Mouse (Mus musculus): ENCODE measurements around the gene Rbm12. TPM values are rescaled to one million over a fixed set of nuclear protein-coding genes. Genes with fewer than 3 reads are reported as not detected.

The Rbm12 gene
- total and polyA plus RNA-seq, 3 experiments = 9.6 to 36.5 (median 20.7) TPM

DNA sequence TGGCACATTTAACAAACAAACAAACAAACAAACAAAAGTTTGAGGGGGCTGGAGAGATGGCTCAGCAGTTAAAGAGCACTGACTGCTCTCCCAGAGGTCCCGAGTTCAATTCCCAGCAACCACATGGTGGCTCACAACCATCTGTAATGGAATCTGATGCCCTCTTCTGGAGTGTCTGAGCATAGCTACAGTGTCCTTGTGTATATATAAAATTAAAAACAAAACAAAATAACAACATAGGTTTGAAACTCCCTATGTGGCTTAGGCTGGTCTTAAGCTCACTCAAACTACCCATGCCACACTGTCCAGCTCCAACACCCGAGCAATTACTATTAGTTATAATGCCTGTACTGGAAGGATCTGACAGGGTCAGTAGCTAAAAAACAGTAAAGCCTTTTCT, 31.0 kb upstream of the Rbm12 start:
- H3K36me3 ChIP-seq (replicated peaks in 1 of 2; ENCODE audit: control insufficient read depth in 1 of 2, insufficient read depth in 1 of 2, low read length in 1 of 2) = peaks cover 33 to 49% of the 10 kb centered on the region in 2 experiments
- in situ Hi-C loops (cut with MboI; ENCODE audit: low pct_ligation_motif_present, low pct_unique_long_range_greater_than_20kb, low sequenced_read_pairs) = loop anchor here (25.0 kb wide), 1 partner anchor 306 kb away; the partner anchor contains the start of genes Eif6 and Fam83c

GRCm38 (mm10) chr2:156135695-156136094, 23.9 kb upstream of the Rbm12 start:
- H3K36me3 ChIP-seq (replicated peaks in 1 of 2; ENCODE audit: control insufficient read depth in 1 of 2, insufficient read depth in 1 of 2, low read length in 1 of 2) = peaks cover 41 to 72% of the 10 kb centered on the region in 2 experiments
- H3K9me3 ChIP-seq (replicated peaks; ENCODE audit: low read length) = no peaks in the 10 kb centered on the region
- no peak overlapping the region for H3K9ac ChIP-seq (ENCODE audit: insufficient read depth, low read depth)
- no peaks in the 10 kb centered on the region for H3K4me1 ChIP-seq (ENCODE audit: control insufficient read depth in 1 of 2, insufficient read depth in 2 of 2)
- H3K27ac ChIP-seq (ENCODE audit: insufficient read depth, low read depth) = no peak overlapping the region
- in situ Hi-C loops (cut with MboI; ENCODE audit: low pct_ligation_motif_present, low pct_unique_long_range_greater_than_20kb, low sequenced_read_pairs) = loop anchor here (10.0 to 25.0 kb wide), 2 partner anchors 171 to 298 kb away; partner anchors contain the start of genes Eif6 and Fam83c
- no peak overlapping the region for H3K4me2 ChIP-seq (ENCODE audit: insufficient read depth, low read depth, poor library complexity, severe bottlenecking)
- no peaks in the 10 kb centered on the region; the same call in 1 of the 2 replicates for H3K79me2 ChIP-seq (replicated peaks; ENCODE audit: control insufficient read depth, extremely low read depth, insufficient read depth, poor library complexity, severe bottlenecking)
- no peak for TF ChIP-seq TBP (conservative IDR thresholded peaks at IDR 0.05; ENCODE audit: low read depth, low read length)
- TF ChIP-seq ZMIZ1 (IDR thresholded peaks at IDR 0.05; ENCODE audit: low read depth, low read length) = no peak
- peak in 1 of 2 experiments; percentile 58; a peak in 2 of 4 replicates for TF ChIP-seq CTCF (conservative IDR thresholded peaks at IDR 0.05 in 1 of 2, IDR thresholded peaks at IDR 0.05 in 1 of 2; ENCODE audit: low read depth in 2 of 2, low read length in 2 of 2)
- no peak for TF ChIP-seq ZNF384 (IDR thresholded peaks at IDR 0.05; ENCODE audit: low read depth, low read length)
- TF ChIP-seq RAD21 (IDR thresholded peaks at IDR 0.05; ENCODE audit: low read depth, low read length) = peak; percentile 58
- dilution Hi-C loops (cut with MboI; ENCODE audit: extremely low pct_ligation_motif_present, extremely low pct_unique_long_range_greater_than_20kb, low sequenced_read_pairs) = no loop called here
- H3K4me3 ChIP-seq (replicated peaks in 1 of 3; ENCODE audit: low read depth in 2 of 3, low read length in 2 of 3, poor library complexity in 1 of 3) = no peak overlapping the region
- H3K27me3 ChIP-seq (replicated peaks) = no peaks in the 10 kb centered on the region
- DNase-seq (ENCODE audit: extremely low read depth) = no peak

More for the DNA sequence above, 31.0 kb upstream of the Rbm12 start:
- Histone ChIP-seq H3K27me3 (replicated peaks) (no peaks in the 10 kb centered on the region), H3K79me2 (replicated peaks; ENCODE audit: control insufficient read depth, extremely low read depth, insufficient read depth, poor library complexity, severe bottlenecking) (peaks cover 12% of the 10 kb centered on the region; the same call in 1 of the 2 replicates), H3K27ac (ENCODE audit: insufficient read depth, low read depth) (no peak overlapping the region), H3K4me3 (replicated peaks in 1 of 3; ENCODE audit: low read depth in 2 of 3, low read length in 2 of 3, poor library complexity in 1 of 3) (peak overlapping the region in 2 of 3 experiments; percentile 52 to 82), H3K4me2 (ENCODE audit: insufficient read depth, low read depth, poor library complexity, severe bottlenecking) (peak overlapping the region; percentile 98; the same call in 1 of the 2 replicates), H3K9me3 (replicated peaks; ENCODE audit: low read length) (no peaks in the 10 kb centered on the region), H3K4me1 (ENCODE audit: control insufficient read depth in 1 of 2, insufficient read depth in 2 of 2) (peaks cover 0 to 15% of the 10 kb centered on the region in 2 experiments; a peak in 2 of 4 replicates), H3K9ac (ENCODE audit: insufficient read depth, low read depth) (peak overlapping the region; percentile 69)
- no peak for TF ChIP-seq USF2 (conservative IDR thresholded peaks at IDR 0.05; ENCODE audit: low read depth, low read length)
- TF ChIP-seq EP300 (IDR thresholded peaks at IDR 0.05; ENCODE audit: low read length) = no peak
- peak in 1 of 2 experiments; percentile 33; a peak in 3 of 4 replicates for TF ChIP-seq CTCF (conservative IDR thresholded peaks at IDR 0.05 in 1 of 2, IDR thresholded peaks at IDR 0.05 in 1 of 2; ENCODE audit: low read depth in 2 of 2, low read length in 2 of 2)
- dilution Hi-C loops (cut with MboI; ENCODE audit: extremely low pct_ligation_motif_present, extremely low pct_unique_long_range_greater_than_20kb, low sequenced_read_pairs) = no loop called here
- no peak for DNase-seq (ENCODE audit: extremely low read depth)

DNA sequence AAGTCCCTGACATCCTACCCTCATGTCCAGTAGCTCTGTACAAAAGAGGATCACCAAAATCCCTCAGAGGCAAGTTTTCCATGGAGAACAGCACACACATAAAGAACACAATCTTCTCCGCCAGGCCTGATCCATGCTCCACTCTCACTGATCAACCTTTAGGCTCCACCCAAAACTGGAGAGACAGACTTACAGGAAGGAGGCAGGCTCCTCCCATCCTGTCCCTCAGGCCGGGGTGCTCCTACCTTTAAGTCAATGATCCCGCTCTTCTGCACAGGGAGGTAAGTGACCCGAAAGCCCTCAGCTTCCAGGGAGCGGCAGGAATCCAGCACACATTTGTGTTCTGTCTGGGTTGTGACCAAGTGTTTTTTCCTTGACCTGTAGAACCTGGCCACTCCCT, 22.4 kb upstream of the Rbm12 start:
- no peak overlapping the region for H3K4me2 ChIP-seq (ENCODE audit: insufficient read depth, low read depth, poor library complexity, severe bottlenecking)
- no peak for TF ChIP-seq ELF1 (IDR thresholded peaks at IDR 0.05; ENCODE audit: low read depth, low read length)
- no peak for TF ChIP-seq SIN3A (IDR thresholded peaks at IDR 0.05; ENCODE audit: low read length)
- TF ChIP-seq EP300 (IDR thresholded peaks at IDR 0.05; ENCODE audit: low read length) = no peak
- no peak for TF ChIP-seq CTCF (conservative IDR thresholded peaks at IDR 0.05 in 1 of 2, IDR thresholded peaks at IDR 0.05 in 1 of 2; ENCODE audit: low read depth in 2 of 2, low read length in 2 of 2)
- no peak for TF ChIP-seq CHD1 (IDR thresholded peaks at IDR 0.05; ENCODE audit: low read depth, low read length)
- TF ChIP-seq ZC3H11A (IDR thresholded peaks at IDR 0.05; ENCODE audit: low read depth, low read length) = no peak
- no peak for TF ChIP-seq CHD2 (IDR thresholded peaks at IDR 0.05; ENCODE audit: low read length)
- TF ChIP-seq IRF4 (IDR thresholded peaks at IDR 0.05; ENCODE audit: low read depth, low read length) = no peak
- no peak for TF ChIP-seq JUND (conservative IDR thresholded peaks at IDR 0.05; ENCODE audit: low read depth, low read length)
- no peak for TF ChIP-seq POLR2A (IDR thresholded peaks at IDR 0.05; ENCODE audit: low read depth, low read length)
- no peak for TF ChIP-seq TBP (conservative IDR thresholded peaks at IDR 0.05; ENCODE audit: low read depth, low read length)
- no peak for TF ChIP-seq USF1 (IDR thresholded peaks at IDR 0.05; ENCODE audit: low read depth, low read length)
- no peak overlapping the region for H3K27ac ChIP-seq (ENCODE audit: insufficient read depth, low read depth)
- H3K9me3 ChIP-seq (replicated peaks; ENCODE audit: low read length) = no peaks in the 10 kb centered on the region
- DNase-seq (ENCODE audit: extremely low read depth) = no peak
- no peak overlapping the region for H3K9ac ChIP-seq (ENCODE audit: insufficient read depth, low read depth)
- dilution Hi-C loops (cut with MboI; ENCODE audit: extremely low pct_ligation_motif_present, extremely low pct_unique_long_range_greater_than_20kb, low sequenced_read_pairs) = no loop called here
- H3K36me3 ChIP-seq (replicated peaks in 1 of 2; ENCODE audit: control insufficient read depth in 1 of 2, insufficient read depth in 1 of 2, low read length in 1 of 2) = peaks cover 32 to 65% of the 10 kb centered on the region in 2 experiments
- in situ Hi-C loops (cut with MboI; ENCODE audit: low pct_ligation_motif_present, low pct_unique_long_range_greater_than_20kb, low sequenced_read_pairs) = loop anchor here (10.0 to 25.0 kb wide), 2 partner anchors 169 to 297 kb away; partner anchors contain the start of genes Eif6 and Fam83c
- no peaks in the 10 kb centered on the region for H3K27me3 ChIP-seq (replicated peaks)
- no peaks in the 10 kb centered on the region for H3K79me2 ChIP-seq (replicated peaks; ENCODE audit: control insufficient read depth, extremely low read depth, insufficient read depth, poor library complexity, severe bottlenecking)
- no peak overlapping the region for H3K4me3 ChIP-seq (replicated peaks in 1 of 3; ENCODE audit: low read depth in 2 of 3, low read length in 2 of 3, poor library complexity in 1 of 3)
- no peaks in the 10 kb centered on the region for H3K4me1 ChIP-seq (ENCODE audit: control insufficient read depth in 1 of 2, insufficient read depth in 2 of 2)

All from CH12.LX (cell line).